Mouse (Mus musculus) retina, postnatal 7 days (tissue): Measurements from ENCODE around the gene Fam90a1b.
A peak's percentile ranks its signal among the peaks of the same experiment; 100 is the strongest.
"Not testable (repeated sequence)": the region's sequence is repeated elsewhere in the genome, so short reads cannot be mapped to it uniquely, and the experiment has no call there.

ENCODE experiments used
- DNase-seq: peaks from one replicate; pipeline ENCODE4 v3.0.0-alpha.2; 2012; ENCODE audit warnings: low read depth, low spot score

Fam90a1b gene

GRCm38 (mm10) chrX:94366670-94367241 lies at the start of gene Fam90a1b, which contains the start of gene Apoo:
Fam90a1b (minus strand) TSS chrX:94366777.
Apoo (plus strand) TSS chrX:94367117.
- peak; percentile 95 for DNase-seq

- DNase-seq: no peak
Observed at GRCm38 (mm10) chrX:94408975-94409374, 42.4 kb upstream of the Fam90a1b start.

- no peak for DNase-seq
Observed at GRCm38 (mm10) chrX:94378734-94379133, 12.2 kb upstream of the Fam90a1b start.

GRCm38 (mm10) chrX:94367248-94367647 lies 671 bp upstream of the Fam90a1b start:
- peak; percentile 20 for DNase-seq

GRCm38 (mm10) chrX:94366029-94366428 lies 548 bp downstream of the Fam90a1b start:
- DNase-seq: no peak

- no peak for DNase-seq
Observed at GRCm38 (mm10) chrX:94365381-94365925, 1.1 kb downstream of the Fam90a1b start.

- not testable (repeated sequence) for DNase-seq
Observed at GRCm38 (mm10) chrX:94343638-94344037, 22.9 kb downstream of the Fam90a1b start.

- DNase-seq: no peak
Observed at GRCm38 (mm10) chrX:94321036-94321902, 45.3 kb downstream of the Fam90a1b start.
